In genomic region chr8:6527171-6527570, GRCm38 (mm10) we compare ENCODE assay signal across 18 mouse cellular contexts.
"Had no signal": no experiment of that assay in that cellular context is flagged by ENCODE, and none has a peak within 500 bp of the region (broad histone marks: within the 10 kb centered on the region; RNA-seq: fewer than 3 reads in every experiment).

No protein-coding gene starts in this region.

- DNase-seq: kidney, adult 2 months; kidney, postnatal 10 days; kidney, postnatal 4 days; left cerebral cortex, postnatal 4 days; liver, postnatal 0 days; lung, postnatal 10 days; lung, postnatal 36 days; midbrain, embryonic 14.5 days; right cerebral cortex, postnatal 25 days; thymus, adult 18-20 months; thymus, postnatal 36 days had no signal

- H3K27ac ChIP-seq: limb, embryonic 12.5 days; limb, embryonic 15.5 days; liver, embryonic 14.5 days; lung, embryonic 15.5 days had no signal

- H3K4me2 ChIP-seq: limb, embryonic 12.5 days; limb, embryonic 15.5 days; liver, embryonic 11.5 days; lung, embryonic 15.5 days; midbrain, embryonic 11.5 days had no signal

- H3K9me3 ChIP-seq: limb, embryonic 12.5 days; limb, embryonic 15.5 days; lung, embryonic 15.5 days; megakaryocyte, embryonic 14.5 days had no signal

- H3K4me3 ChIP-seq: limb, embryonic 12.5 days; limb, embryonic 15.5 days; lung, embryonic 15.5 days; megakaryocyte, embryonic 14.5 days had no signal

- H3K4me1 ChIP-seq: limb, embryonic 12.5 days; limb, embryonic 15.5 days; lung, embryonic 15.5 days; megakaryocyte, embryonic 14.5 days had no signal

- H3K27me3 ChIP-seq: limb, embryonic 12.5 days; limb, embryonic 15.5 days; lung, embryonic 15.5 days; megakaryocyte, embryonic 14.5 days had no signal

- H3K9ac ChIP-seq: limb, embryonic 12.5 days; limb, embryonic 15.5 days; liver, embryonic 14.5 days; liver, postnatal 0 days; lung, embryonic 15.5 days had no signal

- ATAC-seq: liver, postnatal 0 days had no signal

- H3K36me3 ChIP-seq: limb, embryonic 12.5 days; limb, embryonic 15.5 days; lung, embryonic 15.5 days had no signal
